Mouse (Mus musculus): ENCODE data around the gene Gm48552. TPM values are rescaled to one million over a fixed set of nuclear protein-coding genes. Genes with fewer than 3 reads are reported as not detected.
A peak's percentile ranks its signal among the peaks of the same experiment; 100 is the strongest.

Gene Gm48552
- polyA plus RNA-seq, 1 experiment from 2014 or later = 0.36 TPM

DNA sequence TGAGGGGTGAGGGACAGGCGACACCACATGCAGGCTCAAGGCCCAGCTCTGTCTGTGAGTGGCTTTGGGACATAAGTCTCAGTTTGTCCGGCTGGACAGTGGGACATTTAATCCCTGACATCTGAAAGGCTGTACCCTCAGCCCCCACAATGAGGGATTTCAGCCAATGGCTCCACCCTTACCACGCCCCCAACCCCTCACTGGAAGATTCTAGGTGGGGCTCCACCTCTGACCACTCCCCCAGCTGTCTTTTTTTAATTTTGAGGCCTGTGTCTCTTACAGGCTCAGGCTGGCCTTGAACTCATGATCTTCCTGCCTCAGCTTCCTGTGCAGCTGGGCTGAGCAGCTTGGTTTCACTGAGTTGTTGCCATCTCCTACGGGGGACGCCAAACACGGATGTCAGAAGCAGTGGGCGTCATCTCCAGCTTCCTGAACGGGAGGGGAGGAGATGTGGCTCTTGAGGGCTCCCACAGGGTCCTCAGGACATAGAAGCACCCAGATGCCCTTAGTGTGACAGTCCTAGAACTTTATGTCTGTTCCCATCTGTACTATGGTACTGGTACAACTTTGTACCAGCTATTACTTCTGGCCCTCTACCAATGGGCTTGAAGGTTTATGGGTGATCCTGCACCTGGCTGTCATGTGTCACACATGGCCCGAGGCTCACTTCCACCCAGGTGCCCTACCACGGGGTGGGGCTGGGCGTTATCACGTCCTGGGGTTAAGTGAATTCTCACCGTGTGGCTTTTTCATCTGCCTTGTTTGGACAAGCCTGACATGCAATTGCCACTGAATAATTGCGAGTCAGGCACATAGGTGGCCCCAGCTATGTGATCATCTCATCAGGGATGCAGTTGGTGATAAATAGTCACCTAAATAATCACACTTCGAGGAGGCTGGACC lies 45.8 kb downstream of the Gm48552 start:
- H3K9ac ChIP-seq (ENCODE audit: low read length) = no peak overlapping the region; the same call in 1 of the 2 replicates
- no peaks in the 10 kb centered on the region for H3K36me3 ChIP-seq (ENCODE audit: control insufficient read depth, insufficient read depth, low read length)
- 45% methylated on average over 15 of the region's 15 CpGs for WGBS
- TF ChIP-seq CTCF (IDR thresholded peaks at IDR 0.05; ENCODE audit: low read depth) (no peak), EP300 (optimal IDR thresholded peaks at IDR 0.05) (no peak)
- DNase-seq (ENCODE audit: low spot score) (peak; percentile 40), ATAC-seq (ENCODE audit: low FRiP score, low TSS enrichment) (no peak)
- no peak overlapping the region for H3K4me2 ChIP-seq (replicated peaks; ENCODE audit: low read depth)
- no peak overlapping the region for H3K4me3 ChIP-seq (ENCODE audit: low read depth, low read length)
- H3K4me1 ChIP-seq (replicated peaks; ENCODE audit: control insufficient read depth, insufficient read depth) = no peaks in the 10 kb centered on the region
- H3K27me3 ChIP-seq (ENCODE audit: control insufficient read depth, insufficient read depth, low read length) = no peaks in the 10 kb centered on the region
- H3K9me3 ChIP-seq (ENCODE audit: control insufficient read depth, low read length) = no peaks in the 10 kb centered on the region
- peak overlapping the region; percentile 45; the same call in 1 of the 2 replicates for H3K27ac ChIP-seq (replicated peaks)

- DNase-seq (ENCODE audit: low spot score) (peak; percentile 74), ATAC-seq (ENCODE audit: low FRiP score, low TSS enrichment) (no peak)
- TF ChIP-seq EP300 (optimal IDR thresholded peaks at IDR 0.05) (no peak), CTCF (IDR thresholded peaks at IDR 0.05; ENCODE audit: low read depth) (no peak)
- Histone ChIP-seq H3K4me2 (replicated peaks; ENCODE audit: low read depth) (no peak overlapping the region), H3K9ac (ENCODE audit: low read length) (no peak overlapping the region), H3K4me3 (ENCODE audit: low read depth, low read length) (no peak overlapping the region), H3K27me3 (ENCODE audit: control insufficient read depth, insufficient read depth, low read length) (no peaks in the 10 kb centered on the region), H3K27ac (replicated peaks) (peak overlapping the region; percentile 45; the same call in 1 of the 2 replicates), H3K4me1 (replicated peaks; ENCODE audit: control insufficient read depth, insufficient read depth) (no peaks in the 10 kb centered on the region), H3K9me3 (ENCODE audit: control insufficient read depth, low read length) (no peaks in the 10 kb centered on the region), H3K36me3 (ENCODE audit: control insufficient read depth, insufficient read depth, low read length) (no peaks in the 10 kb centered on the region)
- 44% methylated on average over 3 of the region's 3 CpGs for WGBS
These were observed 46.6 kb downstream of the Gm48552 start for GRCm38 (mm10) chr10:81435436-81435835.

Small RNAs within 50 kb of the gene (microRNA-seq; reads per million reads assigned to microRNA genes)
- gene Mir1191b = 1.6 reads per million
- not detected for gene Mir6913

Other genes with a start within 250 kb of the Gm48552 start
- gene Pias4, start 221.1 kb upstream of the Gm48552 start, polyA plus RNA-seq (2015; fragmentation: Nextera tagmentation; extraction: Ambion mirVana) = 18.7 and 20.9 TPM in 2 replicates
- 337 and 380 TPM in 2 replicates for gene Eef2, start 212.4 kb upstream of the Gm48552 start, polyA plus RNA-seq (2015; fragmentation: Nextera tagmentation; extraction: Ambion mirVana)
- gene Dapk3, start 206.0 kb upstream of the Gm48552 start, polyA plus RNA-seq (2015; fragmentation: Nextera tagmentation; extraction: Ambion mirVana) = 44.6 and 51.8 TPM in 2 replicates
- 0.07 TPM in 1 of 2 replicates, not detected in the other for gene 4930442H23Rik, start 205.2 kb upstream of the Gm48552 start, polyA plus RNA-seq (2015; fragmentation: Nextera tagmentation; extraction: Ambion mirVana)
- gene Nmrk2, start 187.0 kb upstream of the Gm48552 start, polyA plus RNA-seq (2015; fragmentation: Nextera tagmentation; extraction: Ambion mirVana) = 0.07 TPM in 1 of 2 replicates, not detected in the other
- 0.64 and 0.91 TPM in 2 replicates for gene Atcay, start 158.2 kb upstream of the Gm48552 start, polyA plus RNA-seq (2015; fragmentation: Nextera tagmentation; extraction: Ambion mirVana)
- gene Zfr2, start 155.8 kb upstream of the Gm48552 start, polyA plus RNA-seq (2015; fragmentation: Nextera tagmentation; extraction: Ambion mirVana) = 2.1 and 3.2 TPM in 2 replicates
- gene Matk, start 136.1 kb upstream of the Gm48552 start, polyA plus RNA-seq (2015; fragmentation: Nextera tagmentation; extraction: Ambion mirVana) = 1.0 and 1.6 TPM in 2 replicates
- 210 and 215 TPM in 2 replicates for gene Mrpl54, start 122.1 kb upstream of the Gm48552 start, polyA plus RNA-seq (2015; fragmentation: Nextera tagmentation; extraction: Ambion mirVana)
- 30.5 and 34.6 TPM in 2 replicates for gene Apba3, start 122.0 kb upstream of the Gm48552 start, polyA plus RNA-seq (2015; fragmentation: Nextera tagmentation; extraction: Ambion mirVana)
- gene Tjp3, start 97.4 kb upstream of the Gm48552 start, polyA plus RNA-seq (2015; fragmentation: Nextera tagmentation; extraction: Ambion mirVana) = 42.5 and 46.0 TPM in 2 replicates
- gene Pip5k1c, start 96.0 kb upstream of the Gm48552 start, polyA plus RNA-seq (2015; fragmentation: Nextera tagmentation; extraction: Ambion mirVana) = 19.1 and 21.1 TPM in 2 replicates
- 16.2 and 16.6 TPM in 2 replicates for gene Cactin, start 67.9 kb upstream of the Gm48552 start, polyA plus RNA-seq (2015; fragmentation: Nextera tagmentation; extraction: Ambion mirVana)
- 19.7 and 20.2 TPM in 2 replicates for gene Tbxa2r, start 60.3 kb upstream of the Gm48552 start, polyA plus RNA-seq (2015; fragmentation: Nextera tagmentation; extraction: Ambion mirVana)
- 0.06 and 0.10 TPM in 2 replicates for gene Gipc3, start 45.7 kb upstream of the Gm48552 start, polyA plus RNA-seq (2015; fragmentation: Nextera tagmentation; extraction: Ambion mirVana)
- gene Hmg20b, start 38.5 kb upstream of the Gm48552 start, polyA plus RNA-seq (2015; fragmentation: Nextera tagmentation; extraction: Ambion mirVana) = 72.2 and 77.9 TPM in 2 replicates
- 7.4 and 7.9 TPM in 2 replicates for gene Mfsd12, start 31.5 kb upstream of the Gm48552 start, polyA plus RNA-seq (2015; fragmentation: Nextera tagmentation; extraction: Ambion mirVana)
- 16.5 and 17.5 TPM in 2 replicates for gene 4930404N11Rik, start 23.2 kb upstream of the Gm48552 start, polyA plus RNA-seq (2015; fragmentation: Nextera tagmentation; extraction: Ambion mirVana)
- gene Fzr1, start 10.5 kb upstream of the Gm48552 start, polyA plus RNA-seq (2015; fragmentation: Nextera tagmentation; extraction: Ambion mirVana) = 51.4 and 51.6 TPM in 2 replicates
- gene Dohh, start 4.6 kb upstream of the Gm48552 start, polyA plus RNA-seq (2015; fragmentation: Nextera tagmentation; extraction: Ambion mirVana) = 59.4 and 63.0 TPM in 2 replicates
- gene Gm48551, start 4.5 kb upstream of the Gm48552 start, polyA plus RNA-seq (2015; fragmentation: Nextera tagmentation; extraction: Ambion mirVana) = 1.1 and 1.4 TPM in 2 replicates
- 205 and 239 TPM in 2 replicates for gene Smim24, start 4.0 kb downstream of the Gm48552 start, polyA plus RNA-seq (2015; fragmentation: Nextera tagmentation; extraction: Ambion mirVana)
- gene Nfic, start 66.6 kb downstream of the Gm48552 start, polyA plus RNA-seq (2015; fragmentation: Nextera tagmentation; extraction: Ambion mirVana) = 40.4 and 42.4 TPM in 2 replicates
- 0.62 TPM in 2 replicates for gene Celf5, start 93.7 kb downstream of the Gm48552 start, polyA plus RNA-seq (2015; fragmentation: Nextera tagmentation; extraction: Ambion mirVana)
- gene Ncln, start 107.4 kb downstream of the Gm48552 start, polyA plus RNA-seq (2015; fragmentation: Nextera tagmentation; extraction: Ambion mirVana) = 37.0 and 38.3 TPM in 2 replicates
- gene S1pr4, start 111.1 kb downstream of the Gm48552 start, polyA plus RNA-seq (2015; fragmentation: Nextera tagmentation; extraction: Ambion mirVana) = 1.0 and 1.5 TPM in 2 replicates
- 9.8 and 10.1 TPM in 2 replicates for gene Gna15, start 135.2 kb downstream of the Gm48552 start, polyA plus RNA-seq (2015; fragmentation: Nextera tagmentation; extraction: Ambion mirVana)
- gene Gna11, start 156.2 kb downstream of the Gm48552 start, polyA plus RNA-seq (2015; fragmentation: Nextera tagmentation; extraction: Ambion mirVana) = 62.5 and 70.7 TPM in 2 replicates
- gene Aes, start 170.5 kb downstream of the Gm48552 start, polyA plus RNA-seq (2015; fragmentation: Nextera tagmentation; extraction: Ambion mirVana) = 429 and 495 TPM in 2 replicates
- 4.8 and 6.9 TPM in 2 replicates for gene Tle2, start 185.6 kb downstream of the Gm48552 start, polyA plus RNA-seq (2015; fragmentation: Nextera tagmentation; extraction: Ambion mirVana)
- 7.6 and 8.9 TPM in 2 replicates for gene Tle6, start 212.1 kb downstream of the Gm48552 start, polyA plus RNA-seq (2015; fragmentation: Nextera tagmentation; extraction: Ambion mirVana)
- 0.24 and 0.35 TPM in 2 replicates for gene BC025920, start 217.3 kb downstream of the Gm48552 start, polyA plus RNA-seq (2015; fragmentation: Nextera tagmentation; extraction: Ambion mirVana)
- 15.1 and 15.6 TPM in 2 replicates for gene Sirt6, start 238.8 kb downstream of the Gm48552 start, polyA plus RNA-seq (2015; fragmentation: Nextera tagmentation; extraction: Ambion mirVana)
- 3.3 and 5.3 TPM in 2 replicates for gene Ankrd24, start 239.5 kb downstream of the Gm48552 start, polyA plus RNA-seq (2015; fragmentation: Nextera tagmentation; extraction: Ambion mirVana)